Comparison of ENCODE assay signal across 10 mouse cellular contexts in the genomic region with DNA sequence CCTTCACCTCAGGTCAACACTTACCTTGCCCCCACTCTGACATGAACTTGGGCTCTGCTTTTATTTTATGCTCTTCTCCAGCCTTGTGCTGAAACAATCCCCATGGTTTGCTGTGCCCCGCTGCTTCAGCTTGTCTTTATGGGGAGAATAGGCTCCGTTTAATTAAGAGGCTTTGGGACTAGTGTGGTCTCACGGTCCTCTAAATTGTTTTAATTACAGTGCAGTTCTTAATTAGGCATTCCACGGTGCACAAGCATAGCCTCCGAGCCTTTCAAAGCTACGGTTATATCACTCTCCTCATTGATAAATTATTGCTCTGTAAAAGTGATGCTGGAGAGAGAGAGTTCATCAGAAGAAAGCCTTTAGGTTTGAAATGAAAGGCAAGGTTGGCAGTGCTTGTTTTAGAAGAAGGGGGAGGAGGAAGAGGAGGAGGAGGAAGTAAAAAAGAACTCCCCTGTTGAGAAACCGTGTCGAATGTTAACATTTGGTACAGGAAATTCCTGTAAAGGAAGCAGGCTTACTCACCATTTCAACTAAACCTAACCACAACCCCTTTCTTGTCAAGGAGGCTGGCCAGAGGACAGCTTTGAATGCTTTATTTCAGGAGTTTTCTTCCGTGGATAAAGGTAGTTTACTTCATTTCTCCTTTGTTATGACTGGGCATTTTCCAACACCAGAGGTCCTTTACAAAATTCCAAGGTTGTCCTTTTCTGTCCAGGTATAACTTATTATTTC. TPM values are rescaled to one million over a fixed set of nuclear protein-coding genes. Genes with fewer than 3 reads are reported as not detected.
DNase-seq lines count a peak whose midpoint lies in the region; ATAC-seq and TF ChIP-seq lines count a peak whose summit lies in the region.
"Had no signal": no experiment of that assay in that cellular context is flagged by ENCODE, and none has a peak within 500 bp of the region (broad histone marks: within the 10 kb centered on the region; RNA-seq: fewer than 3 reads in every experiment).

A gene (plus strand): TSS at position 512 of the 735 bp plus-strand sequence.

- DNase-seq in limb, embryonic 10.5 days (ENCODE audit: low spot score): no peak
- peak; percentile 45 for DNase-seq in c-Kit-positive CD71-negative TER-119-negative erythroid progenitor cells, embryonic 14.5 days (ENCODE audit: low read depth)
- no peak for DNase-seq in cerebellum, adult 9-11 months
- DNase-seq in heart, postnatal 36 days: no peak

- no peak for TF ChIP-seq CTCF in C2C12 (IDR thresholded peaks at IDR 0.05; ENCODE audit: control insufficient read depth, insufficient read depth, insufficient read length)

- H3K9ac ChIP-seq in limb, embryonic 12.5 days (replicated peaks): no peak within 1 kb of the TSS
- H3K9ac ChIP-seq in kidney, embryonic 15.5 days: no peak within 1 kb of the TSS
- H3K9ac ChIP-seq: stomach, embryonic 15.5 days had no signal

- peak within 1 kb of the TSS; percentile 20 for H3K4me2 ChIP-seq in limb, embryonic 12.5 days
- H3K4me2 ChIP-seq in kidney, embryonic 15.5 days: no peak within 1 kb of the TSS
- H3K4me2 ChIP-seq: stomach, embryonic 15.5 days had no signal

- no peaks in the 10 kb centered on the region for H3K9me3 ChIP-seq in limb, embryonic 12.5 days
- H3K9me3 ChIP-seq in limb, embryonic 10.5 days (replicated peaks): no peaks in the 10 kb centered on the region
- H3K9me3 ChIP-seq in kidney, embryonic 15.5 days (replicated peaks): no peaks in the 10 kb centered on the region
- H3K9me3 ChIP-seq: stomach, embryonic 15.5 days had no signal

- no peak for ATAC-seq in limb, embryonic 12.5 days (ENCODE audit: insufficient number of reproducible peaks, insufficient read depth, low FRiP score, low TSS enrichment, low read depth)
- peak; percentile 85 for ATAC-seq in inflammation-experienced regulatory T-cells, adult 6 months
- no peak for ATAC-seq in kidney, embryonic 15.5 days (replicated peaks; ENCODE audit: low FRiP score)

- H3K27me3 ChIP-seq in limb, embryonic 12.5 days: no peaks in the 10 kb centered on the region
- H3K27me3 ChIP-seq in limb, embryonic 10.5 days (ENCODE audit: low read depth, poor library complexity, severe bottlenecking): no peaks in the 10 kb centered on the region
- no peaks in the 10 kb centered on the region for H3K27me3 ChIP-seq in C2C12 (ENCODE audit: control insufficient read depth, insufficient read depth, insufficient read length)
- H3K27me3 ChIP-seq in kidney, embryonic 15.5 days: no peaks in the 10 kb centered on the region
- H3K27me3 ChIP-seq: stomach, embryonic 15.5 days had no signal

- peaks cover 4% of the 10 kb centered on the region; the same call in 1 of the 2 replicates for H3K4me1 ChIP-seq in limb, embryonic 12.5 days (replicated peaks)
- H3K4me1 ChIP-seq in limb, embryonic 10.5 days: peaks cover 5% of the 10 kb centered on the region; the same call in 1 of the 2 replicates
- no peaks in the 10 kb centered on the region for H3K4me1 ChIP-seq in kidney, embryonic 15.5 days
- H3K4me1 ChIP-seq: stomach, embryonic 15.5 days had no signal

- no peak within 1 kb of the TSS for H3ac ChIP-seq in C2C12 (ENCODE audit: control insufficient read depth, insufficient read length, low read depth)

- WGBS in limb, embryonic 12.5 days: 17% methylated on average over 9 of the region's 9 CpGs
- WGBS in limb, embryonic 10.5 days: 46% methylated on average over 9 of the region's 9 CpGs
- WGBS in kidney, embryonic 15.5 days: 24% methylated on average over 9 of the region's 9 CpGs

- H3K79me2 ChIP-seq in C2C12 (ENCODE audit: control insufficient read depth, insufficient read depth): no peaks in the 10 kb centered on the region

- H3K36me3 ChIP-seq in limb, embryonic 12.5 days: no peaks in the 10 kb centered on the region
- H3K36me3 ChIP-seq in limb, embryonic 10.5 days: no peaks in the 10 kb centered on the region
- no peaks in the 10 kb centered on the region for H3K36me3 ChIP-seq in C2C12 (ENCODE audit: control insufficient read depth, insufficient read depth)
- H3K36me3 ChIP-seq in kidney, embryonic 15.5 days: no peaks in the 10 kb centered on the region
- H3K36me3 ChIP-seq: stomach, embryonic 15.5 days had no signal

- no peaks in the 10 kb centered on the region for H3K79me3 ChIP-seq in C2C12 (ENCODE audit: low read depth)

- intact Hi-C loops in heart, postnatal 36 days (cut with DNase I): no loop called here

- H3K4me3 ChIP-seq in limb, embryonic 12.5 days (replicated peaks): no peak within 1 kb of the TSS
- H3K4me3 ChIP-seq in limb, embryonic 10.5 days: no peak within 1 kb of the TSS
- no peak within 1 kb of the TSS for H3K4me3 ChIP-seq in C2C12 (ENCODE audit: insufficient read depth, poor library complexity, severe bottlenecking)
- H3K4me3 ChIP-seq in kidney, embryonic 15.5 days (replicated peaks): no peak within 1 kb of the TSS
- H3K4me3 ChIP-seq: stomach, embryonic 15.5 days had no signal

- H3K27ac ChIP-seq in limb, embryonic 12.5 days: no peak within 1 kb of the TSS
- H3K27ac ChIP-seq in limb, embryonic 10.5 days: no peak within 1 kb of the TSS
- H3K27ac ChIP-seq in kidney, embryonic 15.5 days: no peak within 1 kb of the TSS
- H3K27ac ChIP-seq: stomach, embryonic 15.5 days had no signal

TF ChIP-seq in C2C12, 6 proteins besides CTCF, POLR2A, EP300 and RAD21:
- TF ChIP-seq CEBPB (IDR thresholded peaks at IDR 0.05; ENCODE audit: low read depth): peak; percentile 49
- no peak for TF ChIP-seq FOSL1 (IDR thresholded peaks at IDR 0.05; ENCODE audit: insufficient read depth, low read length, poor library complexity, severe bottlenecking)

RNA-seq across cellular contexts. Expression of the gene that starts here (rescaled TPM):
- polyA plus RNA-seq in limb, embryonic 12.5 days (2016; fragmentation: Nextera tagmentation; extraction: Ambion mirVana): 0.16 and 0.44 TPM in 2 replicates
- polyA plus RNA-seq in limb, embryonic 10.5 days (2016; fragmentation: Nextera tagmentation; extraction: Ambion mirVana): 0.24 and 0.31 TPM in 2 replicates
- 1.3 TPM for polyA plus RNA-seq in C2C12 (2012; fragmentation: generic; extraction: Trizol)
- 10 to 100 TPM; 12.6 to 82.7 (median 18.2) TPM for polyA plus RNA-seq in inflammation-experienced regulatory T-cells, adult 6 months (2017; shearing (Covaris generic))
- polyA plus RNA-seq in kidney, embryonic 15.5 days (2015; fragmentation: Nextera tagmentation; extraction: Ambion mirVana): 0.04 and 0.08 TPM in 2 replicates
- total RNA-seq in heart, postnatal 36 days (2021): not detected
- total RNA-seq: MEL had no signal
